Mouse (Mus musculus) MEL (cell line): ENCODE measurements at regions not wholly inside any gene's neighbourhood (a gene's known extent, or its start where the extent isn't known, plus 50 kb on each side); places are given as distances from the start of the nearest gene placed in this dataset.

Experiments used
- DNase-seq: peaks from one replicate; pipeline ENCODE4 v3.0.0; 2011; ENCODE audit warnings: low read depth, low spot score
- H3K27ac ChIP-seq: 2 replicates; pipeline ENCODE4 v1.5.1; 2012; ENCODE audit warnings: low read depth, mild to moderate bottlenecking, control low read depth, low read length, moderate library complexity; ENCODE audit not compliant: control insufficient read depth
- H3K27me3 ChIP-seq, 2 experiments: fragments of 150-350 bp in 1 of 2; sonication (generic) in 1 of 2; 2 replicates each; pipeline ENCODE4 v1.6.1; 2012; ENCODE audit warnings: low read length in 2 of 2, mild to moderate bottlenecking in 2 of 2, improper control_type of control experiment in 1 of 2, moderate library complexity in 1 of 2; ENCODE audit not compliant: insufficient read depth in 2 of 2, control insufficient read depth in 1 of 2
- H3K36me3 ChIP-seq, 2 experiments: 2 replicates each; pipeline ENCODE4 v1.6.1; 2012 to 2014; ENCODE audit warnings: low read length in 2 of 2, improper control_type of control experiment in 1 of 2, inconsistent platforms in 1 of 2, mild to moderate bottlenecking in 1 of 2; ENCODE audit not compliant: insufficient read depth in 2 of 2, control insufficient read depth in 1 of 2
- H3K4me1 ChIP-seq, 2 experiments: fragments of 150-350 bp in 1 of 2; sonication (generic) in 1 of 2; 2 replicates each; pipeline ENCODE4 v1.6.1; 2012; ENCODE audit warnings: low read length in 2 of 2, improper control_type of control experiment in 1 of 2, mild to moderate bottlenecking in 1 of 2; ENCODE audit not compliant: insufficient read depth in 2 of 2, control insufficient read depth in 1 of 2
- H3K4me3 ChIP-seq, 2 experiments: fragments of 150-350 bp in 1 of 2; sonication (generic) in 1 of 2; 2 replicates each; pipeline ENCODE4 v1.5.1; 2012; ENCODE audit warnings: low read depth in 2 of 2, low read length in 2 of 2, mild to moderate bottlenecking in 2 of 2, moderate library complexity in 2 of 2, control low read depth in 1 of 2, improper control_type of control experiment in 1 of 2; ENCODE audit not compliant: control insufficient read depth in 1 of 2, insufficient read depth in 1 of 2
- H3K79me2 ChIP-seq: 2 replicates; pipeline ENCODE4 v1.6.1; 2012; ENCODE audit warnings: mild to moderate bottlenecking, low read length, moderate library complexity; ENCODE audit not compliant: control insufficient read depth, poor library complexity, insufficient read depth
- H3K9ac ChIP-seq: 2 replicates; pipeline ENCODE4 v1.6.1; 2012; ENCODE audit warnings: low read depth, mild to moderate bottlenecking, control low read depth, low read length, moderate library complexity; ENCODE audit not compliant: control insufficient read depth, poor library complexity, severe bottlenecking
- H3K9me3 ChIP-seq: fragments of 150-350 bp; sonication (generic); replicated peaks from 2 replicates; pipeline ENCODE4 v1.6.1; 2012; ENCODE audit warnings: mild to moderate bottlenecking, low read length, improper control_type of control experiment, moderate library complexity; ENCODE audit not compliant: insufficient read depth
- CHD1 ChIP-seq: IDR thresholded peaks from 2 replicates; pipeline ENCODE4 v1.6.1; 2012; ENCODE audit warnings: low read depth, mild to moderate bottlenecking, inconsistent platforms, low read length, improper control_type of control experiment
- CHD2 ChIP-seq: IDR thresholded peaks from 2 replicates; pipeline ENCODE4 v1.6.1; 2011; ENCODE audit warnings: low read length, improper control_type of control experiment
- E2F4 ChIP-seq: IDR thresholded peaks from 2 replicates; pipeline ENCODE4 v1.6.1; 2011; ENCODE audit warnings: low read depth, low read length, improper control_type of control experiment, borderline replicate concordance
- ELF1 ChIP-seq: IDR thresholded peaks from 2 replicates; pipeline ENCODE4 v1.6.1; 2014; ENCODE audit warnings: low read depth, mild to moderate bottlenecking, inconsistent platforms, low read length, improper control_type of control experiment, moderate library complexity
- EP300 ChIP-seq, 2 experiments: IDR thresholded peaks; 2 replicates each; pipeline ENCODE4 v1.6.1; 2011; ENCODE audit warnings: improper control_type of control experiment in 2 of 2, low read length in 2 of 2, low read depth in 1 of 2, mild to moderate bottlenecking in 1 of 2
- GABPA ChIP-seq: IDR thresholded peaks from 2 replicates; pipeline ENCODE4 v1.6.1; 2012; ENCODE audit warnings: low read depth, mild to moderate bottlenecking, inconsistent platforms, low read length, improper control_type of control experiment, moderate library complexity
- HCFC1 ChIP-seq: IDR thresholded peaks from 2 replicates; pipeline ENCODE4 v1.6.1; 2012; ENCODE audit warnings: low read depth, mild to moderate bottlenecking, inconsistent platforms, low read length, improper control_type of control experiment, moderate library complexity
- JUND ChIP-seq: IDR thresholded peaks from 2 replicates; pipeline ENCODE4 v1.6.1; 2011; ENCODE audit warnings: low read depth, mild to moderate bottlenecking, improper control_type of control experiment, low read length
- KAT2A ChIP-seq: conservative IDR thresholded peaks from 2 replicates; pipeline ENCODE4 v1.6.1; 2012; ENCODE audit warnings: low read depth, low read length, improper control_type of control experiment, inconsistent platforms
- MAX ChIP-seq: IDR thresholded peaks from 2 replicates; pipeline ENCODE4 v1.6.1; 2011; ENCODE audit warnings: low read length, improper control_type of control experiment
- MEF2A ChIP-seq: IDR thresholded peaks from 2 replicates; pipeline ENCODE4 v1.6.1; 2014; ENCODE audit warnings: low read depth, mild to moderate bottlenecking, inconsistent platforms, low read length, improper control_type of control experiment; ENCODE audit not compliant: poor library complexity, insufficient replicate concordance, severe bottlenecking; ENCODE audit errors: extremely low read depth
- POLR2A ChIP-seq, 2 experiments: IDR thresholded peaks; 2 replicates each; pipeline ENCODE4 v1.6.1; 2011 to 2012; ENCODE audit warnings: low read length in 2 of 2, mild to moderate bottlenecking in 2 of 2, control low read depth in 1 of 2, improper control_type of control experiment in 1 of 2, low read depth in 1 of 2, moderate library complexity in 1 of 2; ENCODE audit not compliant: control insufficient read depth in 1 of 2, insufficient read depth in 1 of 2, poor library complexity in 1 of 2
- POLR2AphosphoS5 ChIP-seq: IDR thresholded peaks from 2 replicates; pipeline ENCODE4 v1.6.1; 2012; ENCODE audit warnings: low read depth, borderline replicate concordance, mild to moderate bottlenecking, inconsistent platforms, low read length, moderate library complexity, mixed read lengths
- SIN3A ChIP-seq: IDR thresholded peaks from 2 replicates; pipeline ENCODE4 v1.6.1; 2012; ENCODE audit warnings: low read length, improper control_type of control experiment, inconsistent platforms
- SMC3 ChIP-seq: IDR thresholded peaks from 2 replicates; pipeline ENCODE4 v1.6.1; 2011; ENCODE audit warnings: low read depth, low read length, improper control_type of control experiment
- TBP ChIP-seq: IDR thresholded peaks from 2 replicates; pipeline ENCODE4 v1.8.0; 2011; ENCODE audit warnings: low read depth, low read length, improper control_type of control experiment
- USF1 ChIP-seq: IDR thresholded peaks from 2 replicates; pipeline ENCODE4 v1.6.1; 2014; ENCODE audit warnings: low read depth, mild to moderate bottlenecking, inconsistent platforms, low read length, improper control_type of control experiment, moderate library complexity
- USF2 ChIP-seq, 2 experiments: IDR thresholded peaks; 2 replicates each; pipeline ENCODE4 v1.6.1; 2011 to 2012; ENCODE audit warnings: improper control_type of control experiment in 2 of 2, low read length in 2 of 2, borderline replicate concordance in 1 of 2, inconsistent platforms in 1 of 2, low read depth in 1 of 2, mild to moderate bottlenecking in 1 of 2; ENCODE audit not compliant: insufficient read depth in 1 of 2
- ZC3H11A ChIP-seq: IDR thresholded peaks from 2 replicates; pipeline ENCODE4 v1.6.1; 2012; ENCODE audit warnings: low read depth, mild to moderate bottlenecking, inconsistent platforms, low read length, improper control_type of control experiment
- ZKSCAN1 ChIP-seq: IDR thresholded peaks from 2 replicates; pipeline ENCODE4 v1.6.1; 2012; ENCODE audit warnings: low read depth, mild to moderate bottlenecking, inconsistent platforms, low read length, improper control_type of control experiment, moderate library complexity
- ZMIZ1 ChIP-seq: IDR thresholded peaks from 2 replicates; pipeline ENCODE4 v1.6.1; 2012; ENCODE audit warnings: low read depth, mild to moderate bottlenecking, inconsistent platforms, low read length, improper control_type of control experiment, moderate library complexity

DNA sequence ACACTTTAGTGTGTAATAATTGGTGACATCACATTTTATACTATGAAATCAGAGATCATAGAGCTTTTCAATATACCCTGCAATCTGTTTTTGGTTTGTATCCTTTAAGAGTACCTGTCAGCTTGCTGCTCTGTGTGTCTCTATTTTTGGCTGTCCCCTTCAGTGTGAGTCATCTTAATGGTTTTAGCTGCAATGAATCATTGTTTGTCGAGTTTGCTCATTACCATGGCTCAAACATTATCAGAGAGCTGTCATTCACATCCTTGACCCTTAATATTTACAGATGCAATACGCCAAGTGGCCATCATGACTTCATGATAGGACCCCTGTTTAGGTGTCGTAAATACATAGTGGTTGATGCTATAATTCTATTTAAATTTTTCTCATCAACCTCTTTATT lies 591.0 kb upstream of the Pitx2 start:
- Histone ChIP-seq H3K79me2 (no peaks in the 10 kb centered on the region), H3K4me1 (no peaks in the 10 kb centered on the region), H3K36me3 (no peaks in the 10 kb centered on the region), H3K9ac (no peak overlapping the region), H3K27me3 (no peaks in the 10 kb centered on the region), H3K27ac (no peak overlapping the region), H3K9me3 (no peaks in the 10 kb centered on the region), H3K4me3 (no peak overlapping the region)
- TF ChIP-seq ZKSCAN1 (no peak), MAX (no peak), SIN3A (no peak), JUND (no peak)
- DNase-seq = no peak

GRCm38 (mm10) chr3:128575339-128576129 lies 624.1 kb upstream of the Pitx2 start:
- Histone ChIP-seq H3K79me2 (no peaks in the 10 kb centered on the region), H3K9me3 (no peaks in the 10 kb centered on the region), H3K4me3 (no peak overlapping the region), H3K4me1 (no peaks in the 10 kb centered on the region), H3K27me3 (no peaks in the 10 kb centered on the region), H3K27ac (no peak overlapping the region), H3K36me3 (no peaks in the 10 kb centered on the region), H3K9ac (no peak overlapping the region)
- no peak for DNase-seq
- TF ChIP-seq ZMIZ1 (no peak), SMC3 (no peak), CHD2 (no peak), POLR2AphosphoS5 (no peak)

DNA sequence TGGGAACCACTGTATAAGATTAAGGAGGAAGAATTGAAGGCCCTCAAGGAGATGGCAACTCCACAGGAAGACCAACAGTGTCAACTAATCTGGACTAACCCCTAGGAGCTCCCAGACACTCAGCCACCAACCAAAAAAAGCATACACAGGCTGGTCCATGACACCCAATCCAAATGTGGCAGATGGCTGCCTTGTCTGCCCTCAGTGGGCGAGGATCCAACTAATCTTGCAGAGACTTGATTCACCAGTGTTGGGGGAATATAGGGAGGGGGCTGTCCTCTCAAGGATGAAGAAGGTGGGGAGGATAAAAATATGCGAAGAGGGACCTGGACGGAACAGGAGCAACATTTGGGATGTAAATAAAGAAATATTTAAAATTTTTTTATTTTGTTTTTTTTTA lies 629.1 kb upstream of the Pitx2 start:
- Histone ChIP-seq H3K9ac (no peak overlapping the region), H3K27ac (no peak overlapping the region)
- TF ChIP-seq ELF1 = no peak
- no peak for TF ChIP-seq USF1
- TF ChIP-seq EP300 (IDR thresholded peaks at IDR 0.05; ENCODE audit: low read depth in 1 of 2, low read length in 2 of 2) = no peak
- no peak for TF ChIP-seq TBP
- no peak for TF ChIP-seq KAT2A
- no peak for TF ChIP-seq CHD1
- no peak for TF ChIP-seq E2F4
- no peak for TF ChIP-seq ZMIZ1
- TF ChIP-seq ZKSCAN1 = no peak
- TF ChIP-seq POLR2A (IDR thresholded peaks at IDR 0.05; ENCODE audit: control insufficient read depth in 1 of 2, insufficient read depth in 1 of 2, low read depth in 1 of 2, low read length in 2 of 2, poor library complexity in 1 of 2) = no peak
- TF ChIP-seq USF2 (IDR thresholded peaks at IDR 0.05; ENCODE audit: borderline replicate concordance in 1 of 2, insufficient read depth in 1 of 2, low read depth in 1 of 2, low read length in 2 of 2) = no peak
- no peak for TF ChIP-seq HCFC1
- TF ChIP-seq ZC3H11A = no peak
- TF ChIP-seq CHD2 = no peak
- no peak for TF ChIP-seq GABPA
- no peak for TF ChIP-seq POLR2AphosphoS5
- no peak for TF ChIP-seq MEF2A

More for the DNA sequence above, 629.1 kb upstream of the Pitx2 start:
- Histone ChIP-seq H3K9me3 (no peaks in the 10 kb centered on the region), H3K27me3 (no peaks in the 10 kb centered on the region), H3K79me2 (no peaks in the 10 kb centered on the region), H3K36me3 (no peaks in the 10 kb centered on the region), H3K4me1 (no peaks in the 10 kb centered on the region), H3K4me3 (no peak overlapping the region)
- no peak for DNase-seq
